Mouse (Mus musculus) heart, embryonic 15.5 days (tissue): ENCODE data around the gene Pkd1l3. TPM values are rescaled to one million over a fixed set of nuclear protein-coding genes. Genes with fewer than 3 reads are reported as not detected.

Experiments used
- ATAC-seq: fragments of 200-750 bp; cut with Nextera tagmentation; replicated peaks from 2 replicates; pipeline ENCODE4 v1.8.0; 2017; ENCODE audit warnings: low read depth, moderate TSS enrichment; ENCODE audit not compliant: insufficient number of reproducible peaks, insufficient read depth, low FRiP score
- H3K27ac ChIP-seq: fragments of 300-500 bp; sonication (generic); 2 replicates; pipeline ENCODE4 v1.5.1; 2015; ENCODE audit warnings: mild to moderate bottlenecking, inconsistent platforms
- H3K27me3 ChIP-seq: fragments of 300-500 bp; sonication (generic); 2 replicates; pipeline ENCODE4 v1.6.1; 2015; ENCODE audit warnings: inconsistent platforms
- H3K36me3 ChIP-seq: fragments of 300-500 bp; sonication (generic); 2 replicates; pipeline ENCODE4 v1.6.1; 2015; ENCODE audit warnings: mild to moderate bottlenecking, inconsistent platforms
- H3K4me1 ChIP-seq: fragments of 300-500 bp; sonication (generic); replicated peaks from 2 replicates; pipeline ENCODE4 v1.6.1; 2015; ENCODE audit warnings: inconsistent platforms
- H3K4me2 ChIP-seq: fragments of 300-500 bp; sonication (generic); 2 replicates; pipeline ENCODE4 v1.6.1; 2015; ENCODE audit warnings: inconsistent platforms, mild to moderate bottlenecking, moderate library complexity
- H3K4me3 ChIP-seq: fragments of 300-500 bp; sonication (generic); 2 replicates; pipeline ENCODE4 v1.5.1; 2015; ENCODE audit warnings: mild to moderate bottlenecking, inconsistent platforms
- H3K9ac ChIP-seq: fragments of 300-500 bp; sonication (generic); 2 replicates; pipeline ENCODE4 v1.6.1; 2015; ENCODE audit warnings: mild to moderate bottlenecking, inconsistent platforms
- H3K9me3 ChIP-seq: fragments of 300-500 bp; sonication (generic); replicated peaks from 2 replicates; pipeline ENCODE4 v1.6.1; 2016; ENCODE audit warnings: inconsistent platforms
- WGBS: fragments of 180-500 bp; shearing (Covaris S2); methylation state at CpG from one replicate; pipeline ENCODE4 v1.1.7; 2015; ENCODE audit warnings: mixed read lengths; 5-methylcytosine and 5-hydroxymethylcytosine counted together
- polyA plus RNA-seq: library from polyadenylated mRNA; unstranded; fragments of >200 nt; fragmentation: Nextera tagmentation; extraction: Ambion mirVana; gene quantifications from 2 replicates; pipeline ENCODE4 v1.2.1, GENCODE M21; 2015

Gene Pkd1l3
- polyA plus RNA-seq, result 0.06 and 0.08 TPM in 2 replicates

GRCm38 (mm10) chr8:109614243-109615210 is at the start of gene Pkd1l3:
TSS of gene Pkd1l3 (plus strand) at chr8:109614517.
- Histone ChIP-seq H3K27me3 (no peaks in the 10 kb centered on the region), H3K27ac (no peak within 1 kb of the TSS), H3K4me2 (peak within 1 kb of the TSS; percentile 34), H3K4me3 (peak within 1 kb of the TSS; percentile 18; the same call in 1 of the 2 replicates), H3K4me1 (no peaks in the 10 kb centered on the region), H3K36me3 (no peaks in the 10 kb centered on the region), H3K9ac (no peak within 1 kb of the TSS), H3K9me3 (no peaks in the 10 kb centered on the region)
- WGBS, result 43% methylated on average over 27 of the region's 27 CpGs
- no peak for ATAC-seq

GRCm38 (mm10) chr8:109564766-109565165 is 49.6 kb upstream of the Pkd1l3 start:
- Histone ChIP-seq H3K4me2 (peak overlapping the region; percentile 81), H3K9me3 (no peaks in the 10 kb centered on the region), H3K36me3 (peaks cover 30% of the 10 kb centered on the region), H3K27me3 (no peaks in the 10 kb centered on the region), H3K4me1 (peaks cover 13% of the 10 kb centered on the region), H3K27ac (peak overlapping the region; percentile 91), H3K9ac (peak overlapping the region; percentile 86), H3K4me3 (peak overlapping the region; percentile 82)
- no peak for ATAC-seq
- WGBS, result 3% methylated on average over 10 of the region's 10 CpGs

DNA sequence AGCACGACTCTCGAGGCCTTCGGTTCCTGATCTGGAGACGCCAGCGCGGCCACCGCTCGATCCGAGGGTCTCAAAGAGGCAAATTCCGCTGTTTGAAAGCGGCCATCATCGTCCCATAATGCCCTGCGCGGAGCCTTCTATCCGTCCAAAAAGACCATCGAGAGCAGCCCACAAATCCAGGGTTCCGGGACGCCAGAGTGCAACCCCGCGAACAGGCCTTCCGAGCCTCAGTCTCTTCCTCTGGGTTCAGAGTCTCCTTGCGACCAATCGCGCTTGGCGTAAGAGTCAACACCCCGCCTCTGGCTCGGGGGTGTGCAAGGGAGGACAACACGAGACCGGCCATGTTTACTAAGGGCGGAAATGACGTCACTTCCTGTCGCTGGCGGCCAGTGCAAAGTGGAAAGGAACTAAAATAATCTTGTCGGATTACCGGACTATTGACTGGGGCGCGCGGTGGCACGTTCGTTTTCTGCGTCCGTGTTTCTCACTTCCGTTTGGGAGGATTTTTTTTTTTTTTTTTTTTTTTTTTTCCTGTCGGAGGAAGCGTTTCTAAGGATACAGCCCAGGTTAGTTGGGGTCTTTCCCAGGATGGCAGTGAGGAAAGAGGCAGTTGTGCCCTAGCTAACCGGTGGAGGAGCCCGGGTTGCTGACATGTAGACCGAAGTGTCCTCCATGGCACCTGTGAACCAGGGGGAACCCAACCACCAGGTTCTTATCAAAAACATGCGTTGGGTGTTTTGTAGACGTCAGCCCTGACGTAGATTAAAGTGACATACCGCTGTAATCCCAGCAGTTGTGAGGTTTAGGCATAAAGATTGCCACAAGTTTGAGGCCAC is 48.6 kb upstream of the Pkd1l3 start, which contains the start of the genes Dhx38 and Txnl4b:
Dhx38 (minus strand) TSS at position 364 of the 836 bp plus-strand sequence.
Txnl4b (plus strand) TSS at position 395 of the 836 bp plus-strand sequence.
- H3K27ac ChIP-seq, result peak within 1 kb of the TSS; percentile 91
- peak within 1 kb of the TSS; percentile 82 for H3K4me3 ChIP-seq
- no peaks in the 10 kb centered on the region for H3K27me3 ChIP-seq
- under 1% methylated on average over 52 of the region's 52 CpGs for WGBS
- peak within 1 kb of the TSS; percentile 86 for H3K9ac ChIP-seq
- peak; percentile 100 for ATAC-seq
- peaks cover 13% of the 10 kb centered on the region for H3K4me1 ChIP-seq
- H3K36me3 ChIP-seq, result peaks cover 22% of the 10 kb centered on the region
- peak within 1 kb of the TSS; percentile 83 for H3K4me2 ChIP-seq
- no peaks in the 10 kb centered on the region for H3K9me3 ChIP-seq

- Histone ChIP-seq H3K36me3 (peaks cover 12% of the 10 kb centered on the region), H3K9ac (no peak overlapping the region), H3K27me3 (no peaks in the 10 kb centered on the region), H3K4me1 (peaks cover 5% of the 10 kb centered on the region), H3K9me3 (no peaks in the 10 kb centered on the region), H3K4me2 (no peak overlapping the region), H3K27ac (no peak overlapping the region), H3K4me3 (no peak overlapping the region)
- WGBS, result 84% methylated on average over 12 of the region's 12 CpGs
- ATAC-seq, result no peak
Observed at GRCm38 (mm10) chr8:109571139-109571538, 43.2 kb upstream of the Pkd1l3 start.

GRCm38 (mm10) chr8:109576311-109576710 is 38.0 kb upstream of the Pkd1l3 start:
- H3K36me3 ChIP-seq, result peaks cover 6% of the 10 kb centered on the region
- no peak overlapping the region for H3K9ac ChIP-seq
- H3K27ac ChIP-seq, result no peak overlapping the region
- no peak for ATAC-seq
- H3K27me3 ChIP-seq, result no peaks in the 10 kb centered on the region
- no peaks in the 10 kb centered on the region for H3K9me3 ChIP-seq
- 73% methylated on average over 4 of the region's 4 CpGs for WGBS
- H3K4me3 ChIP-seq, result no peak overlapping the region
- H3K4me2 ChIP-seq, result no peak overlapping the region
- H3K4me1 ChIP-seq, result no peaks in the 10 kb centered on the region

DNA sequence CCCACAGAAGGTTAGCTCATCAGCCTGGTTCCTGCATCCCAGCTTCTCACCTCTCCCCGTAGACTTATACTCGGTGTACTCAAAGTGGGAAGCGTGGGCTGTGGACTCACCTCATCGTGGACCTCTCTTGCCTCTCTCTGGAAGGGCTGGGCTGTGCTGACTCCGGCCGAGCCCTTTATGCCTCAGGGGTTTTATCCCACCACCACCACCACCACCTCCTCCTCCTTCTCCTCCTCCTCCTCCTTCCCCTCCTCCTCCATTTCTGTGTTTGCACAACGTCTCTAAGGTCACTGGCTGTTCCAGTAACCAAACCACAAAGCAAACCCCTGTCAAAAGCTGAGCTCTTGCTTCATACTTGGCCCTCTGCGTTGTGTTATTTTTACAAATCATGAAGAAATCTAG is 35.4 kb upstream of the Pkd1l3 start, which contains the start of gene Hp:
Hp (minus strand) TSS at position 273 of the 402 bp plus-strand sequence.
- no peak for ATAC-seq
- H3K36me3 ChIP-seq, result no peaks in the 10 kb centered on the region
- no peak within 1 kb of the TSS for H3K27ac ChIP-seq
- H3K9ac ChIP-seq, result no peak within 1 kb of the TSS
- no peaks in the 10 kb centered on the region for H3K27me3 ChIP-seq
- H3K4me2 ChIP-seq, result no peak within 1 kb of the TSS
- 66% methylated on average over 8 of the region's 8 CpGs for WGBS
- no peaks in the 10 kb centered on the region for H3K4me1 ChIP-seq
- no peak within 1 kb of the TSS for H3K4me3 ChIP-seq
- peaks cover 2% of the 10 kb centered on the region; the same call in 1 of the 2 replicates for H3K9me3 ChIP-seq

DNA sequence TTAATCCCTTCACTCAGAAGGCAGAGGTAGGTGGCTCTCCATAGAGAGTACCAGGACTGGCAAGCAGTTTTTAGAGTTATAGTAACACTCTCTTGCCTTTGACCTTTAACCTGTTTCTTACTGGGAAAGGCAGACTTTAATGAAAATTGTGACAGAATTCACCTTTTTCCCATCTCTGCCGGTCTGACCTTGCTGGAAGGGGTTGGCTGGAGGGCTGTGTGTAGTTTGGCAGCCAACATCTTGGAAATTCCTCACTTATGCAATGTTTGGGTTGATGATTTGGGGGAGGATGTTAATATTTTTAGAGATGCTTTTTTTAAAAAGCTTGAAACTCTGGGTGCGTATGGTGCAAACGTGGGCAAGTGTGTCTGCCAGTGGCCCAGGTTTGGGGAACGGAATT is 30.0 kb upstream of the Pkd1l3 start:
- 74% methylated on average over 4 of the region's 4 CpGs for WGBS
- H3K27me3 ChIP-seq, result no peaks in the 10 kb centered on the region
- no peak for ATAC-seq
- no peak overlapping the region for H3K27ac ChIP-seq
- H3K9me3 ChIP-seq, result peaks cover 4% of the 10 kb centered on the region; the same call in 1 of the 2 replicates
- H3K4me2 ChIP-seq, result no peak overlapping the region
- H3K4me1 ChIP-seq, result no peaks in the 10 kb centered on the region
- H3K4me3 ChIP-seq, result no peak overlapping the region
- no peak overlapping the region for H3K9ac ChIP-seq
- no peaks in the 10 kb centered on the region for H3K36me3 ChIP-seq

GRCm38 (mm10) chr8:109584830-109585229 is 29.5 kb upstream of the Pkd1l3 start:
- Histone ChIP-seq H3K9me3 (peaks cover 4% of the 10 kb centered on the region; the same call in 1 of the 2 replicates), H3K4me3 (no peak overlapping the region), H3K27ac (no peak overlapping the region), H3K4me1 (no peaks in the 10 kb centered on the region), H3K36me3 (no peaks in the 10 kb centered on the region), H3K9ac (no peak overlapping the region), H3K27me3 (no peaks in the 10 kb centered on the region), H3K4me2 (no peak overlapping the region)
- no peak for ATAC-seq
- WGBS, result 71% methylated on average over 3 of the region's 3 CpGs

- Histone ChIP-seq H3K4me2 (no peak overlapping the region), H3K4me3 (no peak overlapping the region), H3K27me3 (no peaks in the 10 kb centered on the region), H3K4me1 (no peaks in the 10 kb centered on the region), H3K27ac (no peak overlapping the region), H3K9me3 (peaks cover 4% of the 10 kb centered on the region; the same call in 1 of the 2 replicates), H3K36me3 (no peaks in the 10 kb centered on the region), H3K9ac (no peak overlapping the region)
- ATAC-seq, result no peak
Observed at GRCm38 (mm10) chr8:109585652-109586051, 28.7 kb upstream of the Pkd1l3 start.

DNA sequence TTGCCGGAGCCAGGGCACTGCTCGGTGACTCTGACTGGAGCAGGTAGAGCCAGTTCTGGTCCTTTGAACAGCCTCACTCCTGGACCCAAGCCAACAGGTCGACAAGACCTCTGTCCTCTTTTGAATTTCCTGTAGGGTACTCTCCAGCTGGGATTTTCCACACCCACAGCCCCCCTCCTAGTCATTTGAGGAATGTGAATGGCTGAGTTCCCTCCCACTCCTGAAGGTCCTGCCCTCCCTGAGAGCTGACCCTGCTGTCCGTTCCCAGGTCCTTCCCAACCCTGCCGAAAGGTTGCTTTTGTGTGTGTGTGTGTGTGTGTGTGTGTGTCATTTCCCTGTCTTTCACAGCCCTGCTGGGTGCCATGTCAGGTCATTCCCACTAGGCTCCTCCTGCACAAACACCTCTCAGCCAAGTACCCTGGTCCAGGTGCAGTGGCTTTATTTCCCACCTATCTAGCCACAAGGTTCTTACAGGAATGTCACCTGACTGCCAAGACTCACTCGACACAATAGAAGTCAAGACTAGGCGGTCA is 27.3 kb upstream of the Pkd1l3 start:
- ATAC-seq, result no peak

GRCm38 (mm10) chr8:109590901-109591300 is 23.4 kb upstream of the Pkd1l3 start:
- H3K27me3 ChIP-seq, result no peaks in the 10 kb centered on the region
- 88% methylated on average over 9 of the region's 9 CpGs for WGBS
- H3K4me3 ChIP-seq, result no peak overlapping the region
- peaks cover 16% of the 10 kb centered on the region; the same call in 1 of the 2 replicates for H3K36me3 ChIP-seq
- H3K9me3 ChIP-seq, result no peaks in the 10 kb centered on the region
- ATAC-seq, result no peak
- no peak overlapping the region for H3K4me2 ChIP-seq
- H3K27ac ChIP-seq, result no peak overlapping the region
- no peaks in the 10 kb centered on the region for H3K4me1 ChIP-seq
- no peak overlapping the region for H3K9ac ChIP-seq

More for the DNA sequence above, 27.3 kb upstream of the Pkd1l3 start:
- Histone ChIP-seq H3K27ac (no peak overlapping the region), H3K4me2 (no peak overlapping the region), H3K9me3 (peaks cover 4% of the 10 kb centered on the region; the same call in 1 of the 2 replicates), H3K4me1 (no peaks in the 10 kb centered on the region), H3K9ac (no peak overlapping the region), H3K27me3 (no peaks in the 10 kb centered on the region), H3K36me3 (no peaks in the 10 kb centered on the region), H3K4me3 (no peak overlapping the region)
- WGBS, result 49% methylated on average over 7 of the region's 7 CpGs
